Mouse (Mus musculus): Measurements from ENCODE around the gene Sumo1. TPM values are rescaled to one million over a fixed set of nuclear protein-coding genes. Genes with fewer than 3 reads are reported as not detected.
A peak's percentile ranks its signal among the peaks of the same experiment; 100 is the strongest.

The Sumo1 gene
- polyA plus RNA-seq, 1 experiment = 227 TPM

DNA sequence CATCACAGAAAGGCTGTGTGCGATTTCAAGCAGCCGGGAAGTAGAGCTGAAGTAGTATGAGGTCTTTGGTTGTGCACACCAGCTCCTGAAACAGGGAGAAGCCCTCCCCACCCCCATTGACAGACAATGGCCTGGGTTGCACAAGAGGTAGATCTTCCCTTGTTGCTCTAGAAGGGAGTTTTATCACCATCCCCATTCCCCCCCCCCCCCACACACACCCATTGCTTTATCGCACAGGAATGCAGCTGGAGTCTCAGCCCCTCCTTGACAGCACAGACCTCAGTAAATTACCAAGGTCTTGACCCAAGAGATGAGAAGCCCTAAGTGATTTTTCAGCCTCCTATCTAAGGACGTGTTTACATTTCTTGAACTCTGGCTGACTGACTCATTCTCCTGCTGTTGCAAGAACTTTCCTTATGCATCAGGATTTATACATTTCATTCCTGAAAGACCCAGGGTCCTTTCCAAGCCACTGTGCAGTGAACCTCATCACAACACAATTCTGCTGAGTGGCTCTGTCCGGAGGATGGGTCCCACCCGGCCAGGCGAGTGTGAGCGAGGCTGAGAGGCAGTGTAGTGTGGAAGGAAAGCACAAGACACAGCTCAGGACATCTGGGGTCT, 90.4 kb downstream of the Sumo1 start:
- H3K27ac ChIP-seq (ENCODE audit: insufficient read depth, low read length) = peak overlapping the region; percentile 89
- H3K4me1 ChIP-seq (ENCODE audit: control insufficient read depth, insufficient read depth, low read length) = peaks cover 8% of the 10 kb centered on the region; the same call in 1 of the 2 replicates
- no peak overlapping the region for H3K4me3 ChIP-seq (ENCODE audit: insufficient read depth, low read length)
- TF ChIP-seq CTCF (IDR thresholded peaks at IDR 0.05; ENCODE audit: borderline replicate concordance, insufficient read depth, low read length) (no peak), POLR2A (IDR thresholded peaks at IDR 0.05; ENCODE audit: low read depth, low read length) (no peak)

DNA sequence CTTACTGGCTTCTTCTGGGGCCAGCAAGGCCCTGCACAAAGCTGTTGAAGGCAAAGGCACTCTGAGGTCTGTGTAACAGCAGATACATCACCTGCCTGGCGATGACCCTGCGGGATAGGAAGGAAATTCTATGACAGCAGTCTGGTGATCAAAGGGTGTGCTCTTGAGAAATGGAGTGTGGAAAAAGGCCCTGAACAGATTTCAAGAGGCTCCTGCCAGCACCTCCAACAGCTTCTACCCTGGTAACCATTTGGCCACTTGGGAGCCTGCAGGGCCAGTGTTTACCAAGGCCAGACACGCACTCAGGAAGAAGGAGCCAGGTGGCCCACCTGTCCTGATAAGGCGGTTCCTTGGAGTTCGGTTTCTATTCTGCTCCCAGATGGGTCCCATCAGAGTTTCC, 91.3 kb downstream of the Sumo1 start:
- H3K4me1 ChIP-seq (ENCODE audit: control insufficient read depth, insufficient read depth, low read length) = peaks cover 8% of the 10 kb centered on the region; the same call in 1 of the 2 replicates
- H3K27ac ChIP-seq (ENCODE audit: insufficient read depth, low read length) = peak overlapping the region; percentile 89
- no peak for TF ChIP-seq POLR2A (IDR thresholded peaks at IDR 0.05; ENCODE audit: low read depth, low read length)
- no peak overlapping the region for H3K4me3 ChIP-seq (ENCODE audit: insufficient read depth, low read length)

DNA sequence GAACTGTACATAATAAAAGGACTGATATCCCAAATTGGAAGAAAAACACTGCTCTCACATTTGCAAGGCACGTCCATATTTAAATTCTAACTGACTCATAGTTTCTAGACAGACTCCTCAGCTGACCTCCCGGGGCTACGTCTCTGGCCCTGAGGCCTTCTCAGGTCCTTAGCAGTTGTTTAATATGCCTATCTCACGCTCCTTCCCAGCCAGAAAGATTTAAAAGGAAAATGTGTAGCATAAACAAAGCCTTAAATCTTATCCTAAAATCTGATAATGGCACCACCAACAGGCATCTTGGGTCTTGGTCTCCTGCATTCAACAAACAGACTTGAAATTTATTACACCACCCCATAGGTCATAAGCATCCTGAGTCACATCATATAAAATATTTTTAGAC, 91.9 kb downstream of the Sumo1 start:
- Histone ChIP-seq H3K4me3 (ENCODE audit: insufficient read depth, low read length) (no peak overlapping the region), H3K4me1 (ENCODE audit: control insufficient read depth, insufficient read depth, low read length) (peaks cover 8% of the 10 kb centered on the region; the same call in 1 of the 2 replicates)
- TF ChIP-seq POLR2A (IDR thresholded peaks at IDR 0.05; ENCODE audit: low read depth, low read length) = no peak
- no peak for TF ChIP-seq CTCF (IDR thresholded peaks at IDR 0.05; ENCODE audit: borderline replicate concordance, insufficient read depth, low read length)

DNA sequence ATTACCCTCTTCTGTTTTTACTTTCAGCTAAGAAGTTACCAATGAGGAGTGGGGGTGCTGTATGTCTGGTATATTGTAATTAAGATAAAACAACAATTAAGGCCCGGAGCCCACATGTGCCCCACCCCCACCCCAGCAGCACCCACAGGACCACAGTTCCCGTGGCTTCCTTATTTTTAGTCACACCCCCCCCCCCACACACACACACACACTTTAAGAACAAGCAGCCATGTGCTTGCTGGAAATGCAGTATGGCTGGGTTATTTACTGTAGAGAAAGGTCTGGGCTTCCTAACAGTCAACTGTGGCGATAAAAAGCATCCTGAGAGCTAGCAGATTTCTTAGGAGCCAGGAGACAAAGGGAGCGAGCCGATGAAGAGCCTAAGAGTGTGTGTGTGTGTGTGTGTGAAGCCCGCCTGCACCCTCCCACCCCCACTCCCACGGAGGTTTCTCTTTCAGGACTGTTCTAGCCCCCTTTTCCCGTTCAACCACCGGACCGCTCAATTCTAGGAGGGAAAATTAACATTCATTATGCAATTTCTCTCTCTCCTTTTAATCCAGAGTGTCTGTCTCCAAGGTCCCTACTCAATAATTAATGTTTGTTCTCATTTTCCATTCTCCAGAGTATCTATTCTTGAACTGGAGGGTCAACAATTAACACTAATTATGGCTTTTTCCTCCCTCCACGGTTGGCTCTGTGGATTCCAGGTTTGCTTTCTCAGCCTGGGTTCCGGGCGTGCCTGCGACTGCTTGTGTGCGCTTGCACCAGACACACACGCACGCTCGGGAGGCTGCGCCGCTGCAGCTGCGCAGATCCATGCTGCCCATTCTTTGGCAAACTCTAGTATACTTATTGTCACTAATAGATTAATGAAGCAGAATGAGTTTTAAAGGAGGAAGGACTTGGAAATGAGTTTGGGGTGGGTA, 96.1 kb downstream of the Sumo1 start:
- Histone ChIP-seq H3K4me3 (ENCODE audit: insufficient read depth, low read length) (no peak overlapping the region), H3K27ac (ENCODE audit: insufficient read depth, low read length) (no peak overlapping the region), H3K4me1 (ENCODE audit: control insufficient read depth, insufficient read depth, low read length) (peaks cover 4% of the 10 kb centered on the region; the same call in 1 of the 2 replicates)
- TF ChIP-seq POLR2A (IDR thresholded peaks at IDR 0.05; ENCODE audit: low read depth, low read length) = no peak
- no peak for TF ChIP-seq CTCF (IDR thresholded peaks at IDR 0.05; ENCODE audit: borderline replicate concordance, insufficient read depth, low read length)

More for the DNA sequence above, 91.9 kb downstream of the Sumo1 start:
- peak overlapping the region; percentile 89 for H3K27ac ChIP-seq (ENCODE audit: insufficient read depth, low read length)

DNA sequence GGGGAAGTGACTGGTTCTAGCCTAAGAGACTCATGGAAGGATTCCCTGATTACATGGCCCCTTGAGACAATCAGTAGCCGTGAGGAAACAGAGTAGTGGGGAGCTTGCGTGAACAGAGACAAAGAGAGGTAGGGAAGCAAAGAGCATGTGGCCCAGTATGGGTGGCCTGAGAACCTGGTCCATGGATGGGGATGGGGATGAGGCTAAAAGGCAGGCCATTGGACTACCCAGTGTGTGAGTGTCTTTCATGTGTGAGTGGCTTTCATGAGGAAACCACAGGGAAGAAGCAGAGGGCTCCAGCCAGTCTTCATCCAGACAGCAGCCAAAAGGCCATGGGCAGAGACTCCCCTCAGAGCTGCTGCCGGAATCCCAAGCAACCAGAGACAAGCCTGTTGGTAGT, 96.8 kb downstream of the Sumo1 start:
- Histone ChIP-seq H3K27ac (ENCODE audit: insufficient read depth, low read length) (no peak overlapping the region), H3K4me1 (ENCODE audit: control insufficient read depth, insufficient read depth, low read length) (peaks cover 2% of the 10 kb centered on the region), H3K4me3 (ENCODE audit: insufficient read depth, low read length) (no peak overlapping the region)
- TF ChIP-seq CTCF (IDR thresholded peaks at IDR 0.05; ENCODE audit: borderline replicate concordance, insufficient read depth, low read length) = no peak
- TF ChIP-seq POLR2A (IDR thresholded peaks at IDR 0.05; ENCODE audit: low read depth, low read length) = no peak

DNA sequence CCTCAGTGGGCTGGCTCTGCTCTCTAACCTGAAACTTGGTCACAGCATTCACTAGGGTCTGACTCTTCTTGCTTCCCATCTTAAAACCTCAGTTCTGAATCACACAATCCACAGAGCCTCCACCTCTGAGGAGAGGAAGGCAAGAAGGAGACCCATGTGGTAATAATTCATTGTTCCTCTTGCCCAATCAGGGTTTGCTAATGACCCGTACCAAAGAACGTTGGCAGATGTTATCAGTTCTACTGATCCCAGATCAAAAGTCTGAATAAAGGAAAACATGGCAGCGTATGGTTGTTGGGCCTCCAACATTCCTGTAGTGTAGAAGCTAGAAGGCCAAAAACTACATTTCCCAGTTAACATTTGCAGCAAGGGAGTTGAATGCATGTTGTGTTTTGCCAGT, 99.1 kb downstream of the Sumo1 start:
- no peak for TF ChIP-seq CTCF (IDR thresholded peaks at IDR 0.05; ENCODE audit: borderline replicate concordance, insufficient read depth, low read length)
- no peak for TF ChIP-seq POLR2A (IDR thresholded peaks at IDR 0.05; ENCODE audit: low read depth, low read length)
- Histone ChIP-seq H3K4me3 (ENCODE audit: insufficient read depth, low read length) (no peak overlapping the region), H3K27ac (ENCODE audit: insufficient read depth, low read length) (no peak overlapping the region), H3K4me1 (ENCODE audit: control insufficient read depth, insufficient read depth, low read length) (peaks cover 9% of the 10 kb centered on the region)

DNA sequence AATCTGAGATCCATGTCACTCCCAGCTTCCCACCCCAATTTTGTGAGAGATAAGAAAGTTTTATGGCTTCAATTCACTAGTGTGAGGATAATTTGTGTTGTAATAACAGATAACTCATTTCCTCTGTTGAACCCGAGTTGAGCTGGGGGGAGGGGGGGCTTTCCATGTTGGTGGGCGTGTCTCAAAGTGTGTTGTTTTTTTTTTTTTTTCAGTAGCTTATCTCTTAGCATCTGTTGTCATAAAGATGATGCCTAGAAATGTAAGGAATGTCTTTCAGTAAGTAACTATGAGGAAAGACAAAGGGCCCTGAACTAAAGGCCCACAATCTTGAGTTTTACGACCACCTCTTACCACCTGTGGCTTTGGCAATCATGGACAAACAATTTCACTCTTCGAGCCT, 99.9 kb downstream of the Sumo1 start:
- TF ChIP-seq POLR2A (IDR thresholded peaks at IDR 0.05; ENCODE audit: low read depth, low read length) (no peak), CTCF (IDR thresholded peaks at IDR 0.05; ENCODE audit: borderline replicate concordance, insufficient read depth, low read length) (no peak)
- Histone ChIP-seq H3K27ac (ENCODE audit: insufficient read depth, low read length) (no peak overlapping the region), H3K4me1 (ENCODE audit: control insufficient read depth, insufficient read depth, low read length) (peaks cover 12% of the 10 kb centered on the region), H3K4me3 (ENCODE audit: insufficient read depth, low read length) (no peak overlapping the region)

DNA sequence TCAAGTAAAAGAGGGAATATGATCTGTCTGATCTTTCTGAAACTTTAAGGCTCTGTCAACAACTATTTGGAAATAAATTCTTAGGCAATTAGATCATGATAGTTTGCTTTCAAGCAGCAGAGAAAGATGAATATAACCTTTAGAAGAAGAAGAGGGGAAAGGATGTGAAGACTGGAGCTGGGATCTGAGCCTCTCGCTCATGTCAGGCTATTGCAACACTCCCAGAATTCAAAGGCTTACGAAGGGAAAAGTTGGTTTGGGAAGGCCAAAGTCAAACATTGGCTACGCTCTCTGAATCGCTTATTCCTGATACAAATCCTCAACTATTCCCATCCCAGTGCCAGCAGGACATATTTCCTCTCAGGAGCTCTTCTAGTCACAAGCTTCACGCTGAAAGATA, 101.3 kb downstream of the Sumo1 start:
- TF ChIP-seq POLR2A (IDR thresholded peaks at IDR 0.05; ENCODE audit: low read depth, low read length) (no peak), CTCF (IDR thresholded peaks at IDR 0.05; ENCODE audit: borderline replicate concordance, insufficient read depth, low read length) (no peak)
- peaks cover 12% of the 10 kb centered on the region for H3K4me1 ChIP-seq (ENCODE audit: control insufficient read depth, insufficient read depth, low read length)
- H3K4me3 ChIP-seq (ENCODE audit: insufficient read depth, low read length) = no peak overlapping the region
- peak overlapping the region; percentile 61 for H3K27ac ChIP-seq (ENCODE audit: insufficient read depth, low read length)

DNA sequence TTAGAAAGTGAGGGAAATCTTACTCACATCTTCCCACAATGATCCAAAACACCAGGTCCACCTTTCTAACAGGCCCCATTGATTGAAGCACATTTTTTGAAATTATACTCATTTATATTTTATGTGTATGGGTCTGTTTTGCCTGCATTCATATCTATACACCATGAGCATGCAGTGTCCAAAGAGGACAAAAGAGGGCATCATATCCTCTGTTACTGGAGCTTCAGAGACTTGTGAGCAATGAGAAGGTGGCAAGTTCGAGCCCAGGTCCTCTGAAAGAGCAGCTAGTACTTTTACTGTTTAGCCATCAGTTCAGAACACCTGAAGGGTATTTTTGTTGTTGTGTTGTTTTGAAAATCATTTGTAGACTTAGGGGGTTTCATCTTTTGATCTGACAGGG, 102.4 kb downstream of the Sumo1 start:
- TF ChIP-seq CTCF (IDR thresholded peaks at IDR 0.05; ENCODE audit: borderline replicate concordance, insufficient read depth, low read length) = no peak
- TF ChIP-seq POLR2A (IDR thresholded peaks at IDR 0.05; ENCODE audit: low read depth, low read length) = no peak
- Histone ChIP-seq H3K4me3 (ENCODE audit: insufficient read depth, low read length) (no peak overlapping the region), H3K4me1 (ENCODE audit: control insufficient read depth, insufficient read depth, low read length) (peaks cover 12% of the 10 kb centered on the region), H3K27ac (ENCODE audit: insufficient read depth, low read length) (peak overlapping the region; percentile 61; the same call in 1 of the 2 replicates)

DNA sequence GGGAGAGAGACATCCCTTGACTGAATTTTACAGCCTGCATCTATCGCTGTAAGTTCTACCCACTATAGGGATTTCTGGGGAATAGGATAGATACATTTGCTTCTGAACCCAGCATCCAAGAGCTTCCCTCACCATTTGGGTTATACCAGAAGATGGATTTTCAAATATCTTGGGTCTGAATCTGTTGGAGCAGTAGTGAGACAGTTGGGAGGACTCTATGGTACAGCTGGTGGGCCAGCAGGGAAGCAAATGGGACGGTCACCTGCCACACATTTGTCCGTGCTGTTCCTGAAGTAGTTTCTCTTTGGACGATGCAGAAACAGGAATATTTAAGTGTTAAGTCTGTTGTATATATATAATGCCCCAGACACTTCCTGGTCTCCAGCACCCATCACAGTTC, 103.1 kb downstream of the Sumo1 start:
- Histone ChIP-seq H3K4me1 (ENCODE audit: control insufficient read depth, insufficient read depth, low read length) (peaks cover 12% of the 10 kb centered on the region), H3K27ac (ENCODE audit: insufficient read depth, low read length) (peak overlapping the region; percentile 15), H3K4me3 (ENCODE audit: insufficient read depth, low read length) (no peak overlapping the region)
- TF ChIP-seq CTCF (IDR thresholded peaks at IDR 0.05; ENCODE audit: borderline replicate concordance, insufficient read depth, low read length) (no peak), POLR2A (IDR thresholded peaks at IDR 0.05; ENCODE audit: low read depth, low read length) (no peak)

Measured in embryonic fibroblast, embryonic 13.5 days (primary cell).